Mouse (Mus musculus) midbrain, postnatal 0 days (tissue): ENCODE results near the gene Tmem150c. TPM values are rescaled to one million over a fixed set of nuclear protein-coding genes. Genes with fewer than 3 reads are reported as not detected.

Experiments used
- ATAC-seq: fragments of 200-750 bp; cut with Nextera tagmentation; 2 replicates; pipeline ENCODE4 v1.8.0; 2017; ENCODE audit warnings: moderate number of reproducible peaks, mild to moderate bottlenecking, moderate TSS enrichment, moderate library complexity; ENCODE audit not compliant: low FRiP score
- DNase-seq: peaks from one replicate; pipeline ENCODE4 v3.0.0-alpha.2; 2015; ENCODE audit warnings: low spot score
- H3K27ac ChIP-seq: fragments of 300-500 bp; sonication (generic); 2 replicates; pipeline ENCODE4 v1.5.1; 2014; ENCODE audit warnings: low read depth, mild to moderate bottlenecking, low read length, mixed read lengths
- H3K27me3 ChIP-seq: fragments of 300-500 bp; sonication (generic); 2 replicates; pipeline ENCODE4 v1.6.1; 2014; ENCODE audit warnings: low read length, control low read depth, mixed read lengths; ENCODE audit not compliant: insufficient read depth
- H3K36me3 ChIP-seq: fragments of 300-500 bp; sonication (generic); 2 replicates; pipeline ENCODE4 v1.6.1; 2014; ENCODE audit warnings: low read length, control low read depth, mixed read lengths; ENCODE audit not compliant: insufficient read depth
- H3K4me1 ChIP-seq: fragments of 300-500 bp; sonication (generic); 2 replicates; pipeline ENCODE4 v1.6.1; 2014; ENCODE audit warnings: mild to moderate bottlenecking, control low read depth, antibody characterized with exemption, low read length, mixed read lengths; ENCODE audit not compliant: insufficient read depth
- H3K4me2 ChIP-seq: fragments of 300-500 bp; sonication (generic); 2 replicates; pipeline ENCODE4 v1.6.1; 2014; ENCODE audit warnings: low read depth, mild to moderate bottlenecking, low read length, mixed read lengths; ENCODE audit not compliant: poor library complexity, severe bottlenecking
- H3K4me3 ChIP-seq: fragments of 300-500 bp; sonication (generic); 2 replicates; pipeline ENCODE4 v1.5.1; 2014; ENCODE audit warnings: low read depth, mild to moderate bottlenecking, low read length, moderate library complexity
- H3K9ac ChIP-seq: fragments of 300-500 bp; sonication (generic); replicated peaks from 2 replicates; pipeline ENCODE4 v1.6.1; 2014; ENCODE audit warnings: mild to moderate bottlenecking, low read length, moderate library complexity, mixed read lengths; ENCODE audit not compliant: poor library complexity, severe bottlenecking
- H3K9me3 ChIP-seq: fragments of 300-500 bp; sonication (generic); 2 replicates; pipeline ENCODE4 v1.6.1; 2016; ENCODE audit warnings: low read length, control low read depth
- CTCF ChIP-seq: IDR thresholded peaks from 2 replicates; pipeline ENCODE4 v1.5.1; 2016; ENCODE audit warnings: antibody characterized with exemption, mild to moderate bottlenecking
- WGBS: fragments of 180-500 bp; shearing (Covaris S2); extraction: QIAGEN DNeasy Blood & Tissue Kit; methylation state at CpG from one replicate; pipeline ENCODE4 v1.1.7; 2014; 5-methylcytosine and 5-hydroxymethylcytosine counted together
- polyA plus RNA-seq: library from polyadenylated mRNA; unstranded; fragments of >200 nt; fragmentation: Nextera tagmentation; extraction: Ambion mirVana; gene quantifications from 2 replicates; pipeline ENCODE4 v1.2.1, GENCODE M21; 2015
- total RNA-seq: library from RNA; depleted of rRNA; stranded (reverse); fragments of >200 nt; gene quantifications from 2 replicates; pipeline ENCODE4 v1.2.3, GENCODE M21; 2014

Tmem150c gene
- total and polyA plus RNA-seq, 2 experiments from 2014 or later = 49.1 to 63.7 TPM

- WGBS = 100% methylated on average over 1 of the region's 1 CpGs
- ATAC-seq = no peak
Measured at GRCm38 (mm10) chr5:100102395-100102794, 57.2 kb downstream of the Tmem150c start.

GRCm38 (mm10) chr5:100097967-100098366, 61.6 kb downstream of the Tmem150c start:
- TF ChIP-seq CTCF = no peak
- 96% methylated on average over 4 of the region's 4 CpGs for WGBS
- no peak for DNase-seq
- H3K4me3 ChIP-seq = no peak overlapping the region
- no peaks in the 10 kb centered on the region for H3K9me3 ChIP-seq
- no peaks in the 10 kb centered on the region for H3K36me3 ChIP-seq
- H3K4me1 ChIP-seq = no peaks in the 10 kb centered on the region
- no peak overlapping the region for H3K27ac ChIP-seq
- ATAC-seq = no peak
- H3K27me3 ChIP-seq = no peaks in the 10 kb centered on the region
- H3K4me2 ChIP-seq = no peak overlapping the region
- no peak overlapping the region for H3K9ac ChIP-seq

More at GRCm38 (mm10) chr5:100102395-100102794, 57.2 kb downstream of the Tmem150c start:
- Histone ChIP-seq H3K27me3 (no peaks in the 10 kb centered on the region), H3K4me1 (no peaks in the 10 kb centered on the region), H3K4me2 (no peak overlapping the region), H3K36me3 (no peaks in the 10 kb centered on the region; the same call in 1 of the 2 replicates), H3K27ac (no peak overlapping the region), H3K9ac (no peak overlapping the region), H3K9me3 (no peaks in the 10 kb centered on the region), H3K4me3 (no peak overlapping the region)
- TF ChIP-seq CTCF = no peak
- DNase-seq = no peak

- Histone ChIP-seq H3K4me3 (no peak overlapping the region), H3K27ac (no peak overlapping the region), H3K9ac (no peak overlapping the region), H3K9me3 (no peaks in the 10 kb centered on the region), H3K36me3 (no peaks in the 10 kb centered on the region), H3K4me2 (no peak overlapping the region), H3K4me1 (0 out of 2 replicates have a peak, but pooled peaks cover under 1% of the 10 kb centered on the region), H3K27me3 (no peaks in the 10 kb centered on the region)
- ATAC-seq (no peak), DNase-seq (no peak)
- no peak for TF ChIP-seq CTCF
- 77% methylated on average over 5 of the region's 5 CpGs for WGBS
Measured at GRCm38 (mm10) chr5:100096955-100097354, 62.7 kb downstream of the Tmem150c start.

- Histone ChIP-seq H3K4me2 (peak overlapping the region; percentile 24; the same call in 1 of the 2 replicates), H3K9me3 (no peaks in the 10 kb centered on the region), H3K27me3 (no peaks in the 10 kb centered on the region), H3K27ac (peak overlapping the region; percentile 55), H3K4me1 (0 out of 2 replicates have a peak, but pooled peaks cover 6% of the 10 kb centered on the region), H3K36me3 (no peaks in the 10 kb centered on the region), H3K9ac (no peak overlapping the region), H3K4me3 (no peak overlapping the region)
- WGBS = 6% methylated on average over 17 of the region's 17 CpGs
- ATAC-seq (peak; percentile 63; the same call in 1 of the 2 replicates), DNase-seq (peak; percentile 58)
- TF ChIP-seq CTCF = no peak
Measured at GRCm38 (mm10) chr5:100091602-100092001, 68.0 kb downstream of the Tmem150c start.

- ATAC-seq = peak; percentile 41; the same call in 1 of the 2 replicates
- DNase-seq = peak; percentile 61
- H3K27ac ChIP-seq = peak overlapping the region; percentile 55; the same call in 1 of the 2 replicates
- H3K9ac ChIP-seq = no peak overlapping the region
- no peak for TF ChIP-seq CTCF
- no peaks in the 10 kb centered on the region for H3K9me3 ChIP-seq
- H3K4me3 ChIP-seq = no peak overlapping the region
- no peaks in the 10 kb centered on the region for H3K27me3 ChIP-seq
- 0 out of 2 replicates have a peak, but pooled peaks cover 6% of the 10 kb centered on the region for H3K4me1 ChIP-seq
- 28% methylated on average over 10 of the region's 10 CpGs for WGBS
- H3K4me2 ChIP-seq = peak overlapping the region; percentile 24; the same call in 1 of the 2 replicates
- no peaks in the 10 kb centered on the region for H3K36me3 ChIP-seq
Measured at GRCm38 (mm10) chr5:100091263-100091594, 68.4 kb downstream of the Tmem150c start.

- 0 out of 2 replicates have a peak overlapping the region, but pooled peaks have one; percentile 18 for H3K27ac ChIP-seq
- H3K9ac ChIP-seq = no peak overlapping the region
- 0 out of 2 replicates have a peak overlapping the region, but pooled peaks have one; percentile 4 for H3K4me2 ChIP-seq
- 25% methylated on average over 12 of the region's 12 CpGs for WGBS
- H3K27me3 ChIP-seq = no peaks in the 10 kb centered on the region
- no peaks in the 10 kb centered on the region for H3K9me3 ChIP-seq
- H3K4me1 ChIP-seq = 0 out of 2 replicates have a peak, but pooled peaks cover 6% of the 10 kb centered on the region
- H3K36me3 ChIP-seq = 0 out of 2 replicates have a peak, but pooled peaks cover 2% of the 10 kb centered on the region
- H3K4me3 ChIP-seq = no peak overlapping the region
- TF ChIP-seq CTCF = no peak
- DNase-seq = no peak
- peak; percentile 10; the same call in 1 of the 2 replicates for ATAC-seq
Measured at GRCm38 (mm10) chr5:100090515-100091262, 68.9 kb downstream of the Tmem150c start.
